Mouse (Mus musculus) lung, embryonic 15.5 days (tissue): ENCODE measurements around the gene Nxpe4. TPM values are rescaled to one million over a fixed set of nuclear protein-coding genes. Genes with fewer than 3 reads are reported as not detected.
"Not testable (repeated sequence)": the region's sequence is repeated elsewhere in the genome, so short reads cannot be mapped to it uniquely, and the experiment has no call there.

Experiments used
- ATAC-seq: fragments of 200-750 bp; cut with Nextera tagmentation; 2 replicates; pipeline ENCODE4 v1.8.0; 2017; ENCODE audit warnings: moderate number of reproducible peaks, borderline replicate concordance; ENCODE audit not compliant: low FRiP score, low TSS enrichment; ENCODE audit errors: extremely low read depth
- H3K27ac ChIP-seq: fragments of 300-500 bp; sonication (generic); 2 replicates; pipeline ENCODE4 v1.5.1; 2015; ENCODE audit warnings: moderate library complexity, mild to moderate bottlenecking, inconsistent platforms
- H3K27me3 ChIP-seq: fragments of 300-500 bp; sonication (generic); 2 replicates; pipeline ENCODE4 v1.6.1; 2015; ENCODE audit warnings: inconsistent platforms
- H3K36me3 ChIP-seq: fragments of 300-500 bp; sonication (generic); 2 replicates; pipeline ENCODE4 v1.6.1; 2015; ENCODE audit warnings: inconsistent platforms
- H3K4me1 ChIP-seq: fragments of 300-500 bp; sonication (generic); 2 replicates; pipeline ENCODE4 v1.6.1; 2015; ENCODE audit warnings: inconsistent platforms
- H3K4me2 ChIP-seq: fragments of 300-500 bp; sonication (generic); 2 replicates; pipeline ENCODE4 v1.6.1; 2015; ENCODE audit warnings: inconsistent platforms, mild to moderate bottlenecking, moderate library complexity
- H3K4me3 ChIP-seq: fragments of 300-500 bp; sonication (generic); 2 replicates; pipeline ENCODE4 v1.5.1; 2015; ENCODE audit warnings: mild to moderate bottlenecking, inconsistent platforms
- H3K9ac ChIP-seq: fragments of 300-500 bp; sonication (generic); 2 replicates; pipeline ENCODE4 v1.6.1; 2015; ENCODE audit warnings: inconsistent platforms
- H3K9me3 ChIP-seq: fragments of 300-500 bp; sonication (generic); 2 replicates; pipeline ENCODE4 v1.6.1; 2016; ENCODE audit warnings: inconsistent platforms
- WGBS: fragments of 180-500 bp; shearing (Covaris S2); methylation state at CpG from one replicate; pipeline ENCODE4 v1.1.7; 2015; 5-methylcytosine and 5-hydroxymethylcytosine counted together
- polyA plus RNA-seq: library from polyadenylated mRNA; unstranded; fragments of >200 nt; fragmentation: Nextera tagmentation; extraction: Ambion mirVana; gene quantifications from 2 replicates; pipeline ENCODE4 v1.2.1, GENCODE M21; 2015

Nxpe4 gene
- polyA plus RNA-seq, 1 experiment from 2014 or later, result 7.1 TPM

GRCm38 (mm10) chr9:48276831-48277230, 115.0 kb downstream of the Nxpe4 start:
- H3K4me3 ChIP-seq, result no peak overlapping the region
- H3K9ac ChIP-seq, result no peak overlapping the region
- H3K4me2 ChIP-seq, result peak overlapping the region; percentile 20; the same call in 1 of the 2 replicates
- H3K9me3 ChIP-seq, result no peaks in the 10 kb centered on the region
- 83% methylated on average over 15 of the region's 15 CpGs for WGBS
- no peak overlapping the region for H3K27ac ChIP-seq
- ATAC-seq, result no peak; the same call in 1 of the 2 replicates
- H3K36me3 ChIP-seq, result no peaks in the 10 kb centered on the region
- H3K27me3 ChIP-seq, result no peaks in the 10 kb centered on the region
- peaks cover 4% of the 10 kb centered on the region; the same call in 1 of the 2 replicates for H3K4me1 ChIP-seq

DNA sequence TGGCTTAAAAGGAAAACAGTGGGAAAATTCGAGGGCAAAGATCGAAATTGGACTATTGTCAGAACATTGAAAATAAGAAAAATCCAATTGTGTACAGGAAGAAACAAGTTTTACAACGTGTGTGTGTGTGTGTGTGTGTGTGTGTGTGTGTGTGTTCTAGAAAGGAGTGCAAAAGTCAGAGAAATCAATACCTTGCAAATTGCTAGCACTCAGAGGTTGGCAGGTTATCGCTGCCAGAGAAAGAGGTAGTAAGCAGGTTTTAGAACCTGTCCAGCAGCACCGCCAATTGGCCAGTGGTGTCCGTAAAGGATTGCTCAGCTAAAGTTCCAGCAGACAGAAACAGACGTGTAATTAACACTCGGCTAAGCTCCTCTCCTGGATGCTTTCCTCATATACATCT, 122.4 kb downstream of the Nxpe4 start:
- Histone ChIP-seq H3K4me3 (no peak overlapping the region), H3K27ac (no peak overlapping the region), H3K4me2 (no peak overlapping the region), H3K36me3 (no peaks in the 10 kb centered on the region), H3K9me3 (no peaks in the 10 kb centered on the region), H3K4me1 (no peaks in the 10 kb centered on the region), H3K9ac (no peak overlapping the region), H3K27me3 (no peaks in the 10 kb centered on the region)
- ATAC-seq, result no peak
- 81% methylated on average over 8 of the region's 8 CpGs for WGBS

GRCm38 (mm10) chr9:48290281-48290680, 128.5 kb downstream of the Nxpe4 start:
- no peaks in the 10 kb centered on the region for H3K9me3 ChIP-seq
- no peak overlapping the region for H3K4me3 ChIP-seq
- no peak overlapping the region for H3K9ac ChIP-seq
- WGBS, result 98% methylated on average over 1 of the region's 1 CpGs
- H3K27ac ChIP-seq, result no peak overlapping the region
- no peaks in the 10 kb centered on the region for H3K36me3 ChIP-seq
- H3K4me2 ChIP-seq, result no peak overlapping the region
- ATAC-seq, result no peak
- H3K4me1 ChIP-seq, result no peaks in the 10 kb centered on the region
- no peaks in the 10 kb centered on the region for H3K27me3 ChIP-seq

DNA sequence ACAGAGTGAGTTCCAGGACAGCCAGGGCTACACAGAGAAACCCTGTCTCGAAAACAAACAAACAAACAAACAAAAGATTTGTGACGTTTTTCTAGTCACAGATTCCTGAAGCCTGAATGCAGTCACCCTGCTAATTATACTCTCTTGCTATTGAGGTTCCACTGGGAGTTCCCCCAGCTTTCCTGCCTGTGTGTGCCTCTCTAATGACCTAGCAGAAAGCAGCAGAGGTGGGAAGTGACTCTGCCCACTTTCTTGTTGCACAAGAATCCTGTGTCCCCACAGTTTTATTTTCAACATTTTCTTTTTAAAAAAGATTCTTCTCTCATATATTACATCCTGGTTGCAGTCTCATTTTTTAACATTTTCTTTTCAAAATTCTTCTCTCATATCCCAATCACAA, 132.9 kb downstream of the Nxpe4 start:
- H3K9ac ChIP-seq, result no peak overlapping the region
- H3K27ac ChIP-seq, result no peak overlapping the region
- no peak overlapping the region for H3K4me2 ChIP-seq
- ATAC-seq, result no peak
- H3K4me1 ChIP-seq, result no peaks in the 10 kb centered on the region
- H3K9me3 ChIP-seq, result no peaks in the 10 kb centered on the region
- no peak overlapping the region for H3K4me3 ChIP-seq
- WGBS, result 48% methylated on average over 2 of the region's 2 CpGs
- no peaks in the 10 kb centered on the region for H3K36me3 ChIP-seq
- no peaks in the 10 kb centered on the region for H3K27me3 ChIP-seq

DNA sequence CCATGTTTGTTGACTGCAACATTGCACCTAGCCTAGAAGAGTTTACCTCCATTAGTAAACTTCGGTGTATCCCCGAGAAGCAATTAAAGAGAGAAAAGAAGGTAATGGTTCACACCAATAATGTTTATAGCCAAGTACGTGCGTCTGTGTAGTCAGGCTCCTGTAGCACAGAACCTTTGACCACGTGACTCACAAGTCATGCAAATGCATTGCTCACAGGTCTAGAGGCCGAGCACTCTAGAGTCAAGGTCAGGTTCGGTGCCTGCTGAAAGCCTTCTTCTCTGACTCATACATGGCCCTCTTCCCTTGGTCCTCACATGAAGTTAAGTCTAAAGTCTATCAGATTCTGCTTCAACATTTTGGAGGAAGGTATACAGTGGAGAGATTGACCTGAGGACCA, 137.2 kb downstream of the Nxpe4 start:
- WGBS, result 81% methylated on average over 7 of the region's 7 CpGs
- Histone ChIP-seq H3K9ac (no peak overlapping the region), H3K4me1 (no peaks in the 10 kb centered on the region), H3K36me3 (no peaks in the 10 kb centered on the region), H3K27me3 (no peaks in the 10 kb centered on the region), H3K4me2 (no peak overlapping the region), H3K27ac (no peak overlapping the region), H3K9me3 (no peaks in the 10 kb centered on the region), H3K4me3 (no peak overlapping the region)
- no peak for ATAC-seq

DNA sequence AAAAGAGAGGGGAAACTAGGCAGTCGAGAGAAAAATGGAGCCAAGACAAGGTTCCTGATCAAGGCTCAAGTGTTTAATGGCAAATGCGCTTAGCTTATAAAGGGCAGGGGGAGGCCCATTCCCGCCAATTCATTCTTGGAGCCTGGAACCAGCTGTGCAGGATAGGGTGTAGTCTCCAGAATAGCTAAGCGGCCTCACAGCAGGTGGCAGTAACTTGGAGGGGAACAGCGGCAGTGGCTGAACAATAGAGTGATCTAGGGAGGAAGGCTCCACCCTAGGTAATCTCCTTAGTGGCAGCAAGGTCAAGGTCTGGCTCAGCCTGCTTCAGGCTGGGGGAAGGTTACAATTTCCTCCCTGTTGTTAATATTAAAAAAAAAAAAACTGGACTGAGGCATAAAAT, 141.7 kb downstream of the Nxpe4 start:
- not testable (repeated sequence) for H3K27me3 ChIP-seq, ATAC-seq, H3K4me1 ChIP-seq, H3K4me3 ChIP-seq, H3K9me3 ChIP-seq, H3K9ac ChIP-seq, H3K36me3 ChIP-seq, H3K4me2 ChIP-seq, H3K27ac ChIP-seq
- WGBS, result 49% methylated on average over 5 of the region's 5 CpGs

GRCm38 (mm10) chr9:48311241-48311640, 149.4 kb downstream of the Nxpe4 start:
- WGBS, result 74% methylated on average over 5 of the region's 5 CpGs
- Histone ChIP-seq H3K27me3 (no peaks in the 10 kb centered on the region), H3K4me1 (no peaks in the 10 kb centered on the region), H3K4me3 (no peak overlapping the region), H3K4me2 (no peak overlapping the region), H3K9ac (no peak overlapping the region), H3K36me3 (no peaks in the 10 kb centered on the region), H3K9me3 (no peaks in the 10 kb centered on the region), H3K27ac (no peak overlapping the region)
- ATAC-seq, result no peak

- peak overlapping the region; percentile 4; the same call in 1 of the 2 replicates for H3K4me2 ChIP-seq
- peak overlapping the region; percentile 72 for H3K27ac ChIP-seq
- H3K27me3 ChIP-seq, result no peaks in the 10 kb centered on the region
- H3K9ac ChIP-seq, result no peak overlapping the region
- no peak overlapping the region for H3K4me3 ChIP-seq
- no peaks in the 10 kb centered on the region for H3K36me3 ChIP-seq
- ATAC-seq, result no peak
- WGBS, result 38% methylated on average over 3 of the region's 3 CpGs
- H3K4me1 ChIP-seq, result no peaks in the 10 kb centered on the region
- H3K9me3 ChIP-seq, result no peaks in the 10 kb centered on the region
These were observed 152.4 kb downstream of the Nxpe4 start for GRCm38 (mm10) chr9:48314194-48314593.

- no peak for ATAC-seq
- no peak overlapping the region for H3K4me2 ChIP-seq
These were observed 154.0 kb downstream of the Nxpe4 start for GRCm38 (mm10) chr9:48315825-48316224.

DNA sequence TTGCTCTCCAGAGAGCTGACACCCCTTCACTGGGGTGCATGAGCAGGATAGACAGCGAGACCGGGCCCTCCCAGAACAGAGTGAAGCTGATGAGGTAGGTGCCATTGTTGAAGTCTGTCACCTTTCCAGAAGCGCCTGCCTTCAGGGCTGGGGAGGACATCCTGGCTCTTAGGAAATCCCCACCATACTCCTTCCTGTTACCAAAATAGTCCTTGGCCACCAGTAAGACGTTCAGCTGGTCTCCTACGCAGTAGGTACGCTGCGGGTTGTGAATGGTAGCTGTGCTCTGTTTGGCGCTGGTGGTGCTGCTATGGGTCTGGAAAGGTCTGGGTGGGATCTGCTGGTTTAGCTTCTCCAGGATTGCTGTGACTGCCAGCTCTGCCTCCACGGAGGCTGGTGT, 164.5 kb downstream of the Nxpe4 start:
- Histone ChIP-seq H3K9ac (no peak overlapping the region), H3K4me1 (no peaks in the 10 kb centered on the region), H3K27me3 (no peaks in the 10 kb centered on the region), H3K27ac (no peak overlapping the region), H3K4me2 (no peak overlapping the region), H3K36me3 (no peaks in the 10 kb centered on the region), H3K9me3 (no peaks in the 10 kb centered on the region), H3K4me3 (no peak overlapping the region)
- 74% methylated on average over 9 of the region's 9 CpGs for WGBS
- ATAC-seq, result no peak

More at GRCm38 (mm10) chr9:48315825-48316224, 154.0 kb downstream of the Nxpe4 start:
- no peaks in the 10 kb centered on the region for H3K36me3 ChIP-seq
- H3K9me3 ChIP-seq, result no peaks in the 10 kb centered on the region
- H3K4me3 ChIP-seq, result no peak overlapping the region
- H3K27me3 ChIP-seq, result no peaks in the 10 kb centered on the region
- H3K9ac ChIP-seq, result no peak overlapping the region
- H3K4me1 ChIP-seq, result no peaks in the 10 kb centered on the region
- no peak overlapping the region for H3K27ac ChIP-seq
- 43% methylated on average over 1 of the region's 1 CpGs for WGBS

GRCm38 (mm10) chr9:48329597-48329996, 167.8 kb downstream of the Nxpe4 start:
- no peak overlapping the region for H3K9ac ChIP-seq
- WGBS, result 57% methylated on average over 7 of the region's 7 CpGs
- H3K9me3 ChIP-seq, result no peaks in the 10 kb centered on the region
- no peak overlapping the region for H3K4me2 ChIP-seq
- H3K36me3 ChIP-seq, result no peaks in the 10 kb centered on the region
- H3K4me1 ChIP-seq, result no peaks in the 10 kb centered on the region
- H3K27ac ChIP-seq, result no peak overlapping the region
- ATAC-seq, result no peak
- no peaks in the 10 kb centered on the region for H3K27me3 ChIP-seq
- H3K4me3 ChIP-seq, result no peak overlapping the region

DNA sequence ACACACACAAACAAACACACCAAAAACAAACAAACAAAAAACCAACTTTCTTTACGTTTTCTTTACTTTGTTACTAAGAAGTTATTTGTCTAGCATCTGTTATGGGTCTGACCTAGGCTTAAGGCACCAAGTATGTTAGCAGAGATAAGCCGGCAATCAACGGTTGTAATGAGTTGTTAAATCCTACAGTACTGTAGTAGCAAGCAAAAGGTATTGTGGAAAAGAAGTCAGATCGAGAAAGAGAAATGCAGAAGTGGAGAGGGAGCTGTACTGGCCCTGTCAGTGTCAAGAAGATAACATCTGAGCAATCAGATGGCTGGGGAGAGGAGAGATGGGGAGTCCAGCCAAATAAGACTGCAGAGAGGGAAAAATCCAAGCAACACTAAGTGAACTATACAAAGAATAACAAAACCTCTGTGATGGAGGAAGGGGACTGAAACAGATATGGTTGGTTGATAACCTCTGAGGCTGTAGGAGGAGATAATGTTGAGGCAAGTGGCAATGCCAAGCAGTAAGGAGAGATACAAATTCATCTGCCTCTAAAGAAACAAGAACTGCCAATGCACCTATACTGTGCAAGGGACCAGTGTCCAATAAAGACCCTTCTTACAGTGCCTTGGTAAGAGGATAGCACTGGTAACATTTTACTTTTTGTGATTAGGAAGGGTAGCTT, 177.1 kb downstream of the Nxpe4 start:
- H3K27me3 ChIP-seq, result no peaks in the 10 kb centered on the region
- H3K4me2 ChIP-seq, result no peak overlapping the region
- H3K9me3 ChIP-seq, result no peaks in the 10 kb centered on the region
- H3K4me1 ChIP-seq, result no peaks in the 10 kb centered on the region
- WGBS, result 49% methylated on average over 4 of the region's 4 CpGs
- no peaks in the 10 kb centered on the region for H3K36me3 ChIP-seq
- H3K4me3 ChIP-seq, result no peak overlapping the region
- no peak overlapping the region for H3K27ac ChIP-seq
- no peak overlapping the region for H3K9ac ChIP-seq
- ATAC-seq, result no peak

- H3K9me3 ChIP-seq, result no peaks in the 10 kb centered on the region
- ATAC-seq, result no peak
- no peaks in the 10 kb centered on the region for H3K27me3 ChIP-seq
- H3K4me2 ChIP-seq, result no peak overlapping the region
- no peak overlapping the region for H3K4me3 ChIP-seq
- H3K9ac ChIP-seq, result no peak overlapping the region
- no peak overlapping the region for H3K27ac ChIP-seq
- 52% methylated on average over 5 of the region's 5 CpGs for WGBS
- H3K36me3 ChIP-seq, result no peaks in the 10 kb centered on the region
- H3K4me1 ChIP-seq, result no peaks in the 10 kb centered on the region
These were observed 177.7 kb downstream of the Nxpe4 start for GRCm38 (mm10) chr9:48339563-48339962.
